In genomic region chr2:26119310-26119592, GRCm38 (mm10) we compare ENCODE assay signal across 9 mouse cellular contexts. TPM values are rescaled to one million over a fixed set of nuclear protein-coding genes. Genes with fewer than 3 reads are reported as not detected.
DNase-seq lines count a peak whose midpoint lies in the region; ATAC-seq lines count a peak whose summit lies in the region.
"Had no signal": no experiment of that assay in that cellular context is flagged by ENCODE, and none has a peak within 500 bp of the region (broad histone marks: within the 10 kb centered on the region; RNA-seq: fewer than 3 reads in every experiment).

No protein-coding gene starts in this region.

- no peak for DNase-seq in heart, adult 18-20 months
- no peak for DNase-seq in liver, embryonic 13.5 days
- DNase-seq: right cerebral cortex, adult 18-20 months had no signal

- no peak overlapping the region for H3K4me3 ChIP-seq in heart, embryonic 16.5 days (ENCODE audit: low read length)
- H3K4me3 ChIP-seq in liver, embryonic 13.5 days (replicated peaks) = no peak overlapping the region
- no peak overlapping the region for H3K4me3 ChIP-seq in liver, embryonic 12.5 days
- no peak overlapping the region for H3K4me3 ChIP-seq in intestine, embryonic 16.5 days (ENCODE audit: low read length)
- no peak overlapping the region for H3K4me3 ChIP-seq in stomach, embryonic 14.5 days (ENCODE audit: low read depth, low read length)
- H3K4me3 ChIP-seq: embryonic facial prominence, embryonic 13.5 days had no signal

- peaks cover 43% of the 10 kb centered on the region for H3K4me1 ChIP-seq in heart, embryonic 16.5 days (ENCODE audit: control insufficient read depth, insufficient read depth, low read length)
- H3K4me1 ChIP-seq in liver, embryonic 13.5 days (replicated peaks) = peaks cover 64% of the 10 kb centered on the region
- H3K4me1 ChIP-seq in liver, embryonic 12.5 days = peaks cover 57% of the 10 kb centered on the region
- peaks cover 45% of the 10 kb centered on the region for H3K4me1 ChIP-seq in intestine, embryonic 16.5 days (ENCODE audit: control insufficient read depth, insufficient read depth, low read length)
- H3K4me1 ChIP-seq in stomach, embryonic 14.5 days (ENCODE audit: control insufficient read depth, insufficient read depth, low read length) = peaks cover 13% of the 10 kb centered on the region; the same call in 1 of the 2 replicates

- peak overlapping the region; percentile 47; the same call in 1 of the 2 replicates for H3K9ac ChIP-seq in heart, embryonic 16.5 days (ENCODE audit: low read length)
- H3K9ac ChIP-seq in liver, embryonic 13.5 days = no peak overlapping the region
- H3K9ac ChIP-seq in liver, embryonic 12.5 days = no peak overlapping the region
- H3K9ac ChIP-seq in intestine, embryonic 16.5 days (ENCODE audit: low read depth, low read length) = peak overlapping the region; percentile 60
- no peak overlapping the region for H3K9ac ChIP-seq in stomach, embryonic 14.5 days (replicated peaks; ENCODE audit: low read depth, low read length)

- H3K4me2 ChIP-seq in heart, embryonic 16.5 days (ENCODE audit: low read depth, low read length) = no peak overlapping the region
- no peak overlapping the region for H3K4me2 ChIP-seq in liver, embryonic 13.5 days
- no peak overlapping the region; the same call in 1 of the 2 replicates for H3K4me2 ChIP-seq in liver, embryonic 12.5 days
- H3K4me2 ChIP-seq in intestine, embryonic 16.5 days (ENCODE audit: low read depth, low read length) = peak overlapping the region; percentile 38; the same call in 1 of the 2 replicates
- H3K4me2 ChIP-seq in stomach, embryonic 14.5 days (replicated peaks; ENCODE audit: low read depth, low read length) = no peak overlapping the region

- H3K36me3 ChIP-seq in heart, embryonic 16.5 days (ENCODE audit: control insufficient read depth, insufficient read depth) = no peaks in the 10 kb centered on the region
- H3K36me3 ChIP-seq in liver, embryonic 13.5 days = no peaks in the 10 kb centered on the region
- H3K36me3 ChIP-seq in liver, embryonic 12.5 days = no peaks in the 10 kb centered on the region
- H3K36me3 ChIP-seq in intestine, embryonic 16.5 days (ENCODE audit: control insufficient read depth, insufficient read depth, low read length) = no peaks in the 10 kb centered on the region
- H3K36me3 ChIP-seq in stomach, embryonic 14.5 days (ENCODE audit: control insufficient read depth, insufficient read depth, low read length) = no peaks in the 10 kb centered on the region
- H3K36me3 ChIP-seq: embryonic facial prominence, embryonic 13.5 days had no signal

- H3K27me3 ChIP-seq in heart, embryonic 16.5 days (ENCODE audit: control insufficient read depth, insufficient read depth, low read length) = no peaks in the 10 kb centered on the region
- peaks cover 57% of the 10 kb centered on the region for H3K27me3 ChIP-seq in liver, embryonic 13.5 days
- H3K27me3 ChIP-seq in liver, embryonic 12.5 days (replicated peaks) = peaks cover 79% of the 10 kb centered on the region
- H3K27me3 ChIP-seq in intestine, embryonic 16.5 days (replicated peaks; ENCODE audit: control insufficient read depth, insufficient read depth, low read length) = no peaks in the 10 kb centered on the region
- H3K27me3 ChIP-seq in stomach, embryonic 14.5 days (ENCODE audit: control insufficient read depth, insufficient read depth, low read length) = no peaks in the 10 kb centered on the region

- ATAC-seq in heart, embryonic 16.5 days (replicated peaks; ENCODE audit: extremely low read depth, insufficient read depth, low FRiP score) = no peak
- no peak for ATAC-seq in liver, embryonic 13.5 days (ENCODE audit: low read depth)
- ATAC-seq in liver, embryonic 12.5 days = no peak
- ATAC-seq in intestine, embryonic 16.5 days = no peak
- no peak for ATAC-seq in stomach, embryonic 14.5 days (ENCODE audit: insufficient number of reproducible peaks, insufficient read depth, low FRiP score, low read depth)
- ATAC-seq in megakaryocyte progenitor cell, adult 5-6 weeks (replicated peaks; ENCODE audit: poor library complexity) = no peak

- H3K27ac ChIP-seq in heart, embryonic 16.5 days (ENCODE audit: low read length) = peak overlapping the region; percentile 77
- peak overlapping the region; percentile 14; the same call in 1 of the 2 replicates for H3K27ac ChIP-seq in liver, embryonic 13.5 days
- no peak overlapping the region for H3K27ac ChIP-seq in liver, embryonic 12.5 days
- peak overlapping the region; percentile 88 for H3K27ac ChIP-seq in intestine, embryonic 16.5 days (ENCODE audit: low read length)
- peak overlapping the region; percentile 18; the same call in 1 of the 2 replicates for H3K27ac ChIP-seq in stomach, embryonic 14.5 days (ENCODE audit: low read length)

- 17% methylated on average over 2 of the region's 2 CpGs for WGBS in heart, embryonic 16.5 days
- 36% methylated on average over 2 of the region's 2 CpGs for WGBS in liver, embryonic 13.5 days (ENCODE audit: insufficient replicate concordance)
- 30% methylated on average over 2 of the region's 2 CpGs for WGBS in liver, embryonic 12.5 days (ENCODE audit: insufficient replicate concordance)
- WGBS in intestine, embryonic 16.5 days = 35% methylated on average over 2 of the region's 2 CpGs
- WGBS in stomach, embryonic 14.5 days = 25% methylated on average over 2 of the region's 2 CpGs

- H3K9me3 ChIP-seq in heart, embryonic 16.5 days (replicated peaks; ENCODE audit: control insufficient read depth, low read length) = no peaks in the 10 kb centered on the region
- no peaks in the 10 kb centered on the region for H3K9me3 ChIP-seq in liver, embryonic 13.5 days (replicated peaks)
- H3K9me3 ChIP-seq in liver, embryonic 12.5 days (replicated peaks) = no peaks in the 10 kb centered on the region
- no peaks in the 10 kb centered on the region for H3K9me3 ChIP-seq in intestine, embryonic 16.5 days (ENCODE audit: control insufficient read depth, low read length)
- no peaks in the 10 kb centered on the region for H3K9me3 ChIP-seq in stomach, embryonic 14.5 days (ENCODE audit: control insufficient read depth, low read depth, low read length)
- H3K9me3 ChIP-seq: embryonic facial prominence, embryonic 13.5 days had no signal

RNA-seq across cellular contexts. Expression of gene Nacc2, which starts 3.8 kb away (rescaled TPM):
- polyA plus RNA-seq in heart, embryonic 16.5 days (2015; fragmentation: Nextera tagmentation; extraction: Ambion mirVana) = 6.9 and 8.0 TPM in 2 replicates
- total RNA-seq in heart, adult 18-20 months (2021) = 10 to 100 TPM; 29.4 to 30.2 TPM
- 2.5 and 3.6 TPM in 2 replicates for polyA plus RNA-seq in liver, embryonic 13.5 days (2015; fragmentation: Nextera tagmentation; extraction: Ambion mirVana)
- polyA plus RNA-seq in liver, embryonic 12.5 days (2016; fragmentation: Nextera tagmentation; extraction: Ambion mirVana) = 3.0 and 3.2 TPM in 2 replicates
- polyA plus RNA-seq in intestine, embryonic 16.5 days (2015; fragmentation: Nextera tagmentation; extraction: Ambion mirVana) = 18.6 and 20.4 TPM in 2 replicates
- polyA plus RNA-seq in stomach, embryonic 14.5 days (2014; fragmentation: Nextera tagmentation; extraction: Ambion mirVana) = 10.4 and 12.0 TPM in 2 replicates
- 1.1 and 1.2 TPM in 2 replicates for total RNA-seq in megakaryocyte progenitor cell, adult 5-6 weeks (2015)
- 0.67 and 1.2 TPM in 2 replicates for total RNA-seq in megakaryocyte progenitor cell, adult 5-6 weeks (2017)

Comparison
In these comparisons a context has a peak if more than half of its experiments do, and no peak if none do; other contexts are left out.
1. H3K9ac ChIP-seq: peak in heart, embryonic 16.5 days (single experiment) and intestine, embryonic 16.5 days (single experiment); none in liver, embryonic 13.5 days (single experiment), liver, embryonic 12.5 days (single experiment) and stomach, embryonic 14.5 days (single experiment).